ENCODE assay signal across 9 mouse cellular contexts in genomic region chr2:103667962-103668815, GRCm38 (mm10).
A peak's percentile ranks its signal among the peaks of the same experiment; 100 is the strongest.
DNase-seq lines count a peak whose midpoint lies in the region; ATAC-seq lines count a peak whose summit lies in the region.
"Had no signal": no experiment of that assay in that cellular context is flagged by ENCODE, and none has a peak within 500 bp of the region (broad histone marks: within the 10 kb centered on the region; RNA-seq: fewer than 3 reads in every experiment).

No protein-coding gene starts in this region.

- no peak overlapping the region for H3K4me3 ChIP-seq in midbrain, embryonic 14.5 days (replicated peaks; ENCODE audit: low read depth, low read length)
- H3K4me3 ChIP-seq in midbrain, embryonic 11.5 days (ENCODE audit: low read depth, low read length): no peak overlapping the region
- H3K4me3 ChIP-seq in heart, embryonic 10.5 days: no peak overlapping the region
- no peak overlapping the region for H3K4me3 ChIP-seq in kidney, embryonic 16.5 days (ENCODE audit: low read length)
- no peak overlapping the region for H3K4me3 ChIP-seq in liver, embryonic 16.5 days (ENCODE audit: low read depth, low read length)
- H3K4me3 ChIP-seq: liver, embryonic 13.5 days had no signal

- peak; percentile 25; the same call in 1 of the 2 replicates for ATAC-seq in midbrain, embryonic 14.5 days (ENCODE audit: low FRiP score, low TSS enrichment)
- ATAC-seq in midbrain, embryonic 11.5 days (ENCODE audit: low FRiP score): no peak
- peak; percentile 70 for ATAC-seq in kidney, embryonic 16.5 days (ENCODE audit: low FRiP score, low TSS enrichment)
- peak; percentile 9; the same call in 1 of the 2 replicates for ATAC-seq in liver, embryonic 16.5 days (ENCODE audit: low read depth)

- H3K4me2 ChIP-seq in midbrain, embryonic 14.5 days (ENCODE audit: low read length): no peak overlapping the region
- no peak overlapping the region for H3K4me2 ChIP-seq in midbrain, embryonic 11.5 days
- H3K4me2 ChIP-seq in kidney, embryonic 16.5 days (replicated peaks; ENCODE audit: low read depth, low read length): no peak overlapping the region
- no peak overlapping the region for H3K4me2 ChIP-seq in liver, embryonic 16.5 days (ENCODE audit: low read depth, low read length)
- H3K4me2 ChIP-seq: liver, embryonic 13.5 days had no signal

- H3K4me1 ChIP-seq in midbrain, embryonic 14.5 days (ENCODE audit: control insufficient read depth, insufficient read depth, low read length): peaks cover 8% of the 10 kb centered on the region; the same call in 1 of the 2 replicates
- peaks cover 6% of the 10 kb centered on the region for H3K4me1 ChIP-seq in midbrain, embryonic 11.5 days (ENCODE audit: control insufficient read depth, insufficient read depth, low read length)
- H3K4me1 ChIP-seq in heart, embryonic 10.5 days: peaks cover 64% of the 10 kb centered on the region
- peaks cover 15% of the 10 kb centered on the region for H3K4me1 ChIP-seq in kidney, embryonic 16.5 days (ENCODE audit: insufficient read depth, low read length)
- no peaks in the 10 kb centered on the region for H3K4me1 ChIP-seq in liver, embryonic 16.5 days (ENCODE audit: control insufficient read depth, low read depth, low read length)
- H3K4me1 ChIP-seq: liver, embryonic 13.5 days had no signal

- no peaks in the 10 kb centered on the region for H3K36me3 ChIP-seq in midbrain, embryonic 14.5 days (ENCODE audit: control insufficient read depth, insufficient read depth, low read length)
- H3K36me3 ChIP-seq in midbrain, embryonic 11.5 days (ENCODE audit: control insufficient read depth, insufficient read depth, low read length): no peaks in the 10 kb centered on the region
- no peaks in the 10 kb centered on the region for H3K36me3 ChIP-seq in heart, embryonic 10.5 days
- H3K36me3 ChIP-seq in kidney, embryonic 16.5 days (ENCODE audit: insufficient read depth, low read length): no peaks in the 10 kb centered on the region
- no peaks in the 10 kb centered on the region for H3K36me3 ChIP-seq in liver, embryonic 16.5 days (ENCODE audit: control insufficient read depth, insufficient read depth)
- H3K36me3 ChIP-seq: liver, embryonic 13.5 days had no signal

- no peaks in the 10 kb centered on the region for H3K27me3 ChIP-seq in midbrain, embryonic 14.5 days (ENCODE audit: control insufficient read depth, insufficient read depth, low read length)
- no peaks in the 10 kb centered on the region for H3K27me3 ChIP-seq in midbrain, embryonic 11.5 days (ENCODE audit: control insufficient read depth, insufficient read depth, low read length)
- no peaks in the 10 kb centered on the region for H3K27me3 ChIP-seq in heart, embryonic 10.5 days (ENCODE audit: insufficient read depth, poor library complexity, severe bottlenecking)
- H3K27me3 ChIP-seq in kidney, embryonic 16.5 days (ENCODE audit: insufficient read depth, low read length): no peaks in the 10 kb centered on the region
- no peaks in the 10 kb centered on the region for H3K27me3 ChIP-seq in liver, embryonic 16.5 days (ENCODE audit: control insufficient read depth, insufficient read depth, low read depth, low read length)
- H3K27me3 ChIP-seq: liver, embryonic 13.5 days had no signal

- peak; percentile 63 for DNase-seq in midbrain, embryonic 14.5 days
- no peak for DNase-seq in midbrain, embryonic 11.5 days (ENCODE audit: low spot score, missing footprints)
- peak; percentile 78 for DNase-seq in adrenal gland, postnatal 14 days
- DNase-seq in heart, embryonic 10.5 days (ENCODE audit: low spot score): peak; percentile 88
- DNase-seq in right cerebral cortex, postnatal 4 days: peak; percentile 35
- no peak for DNase-seq in spleen, adult 18-20 months
- DNase-seq: liver, embryonic 13.5 days had no signal

- no peaks in the 10 kb centered on the region for H3K9me3 ChIP-seq in midbrain, embryonic 14.5 days (ENCODE audit: control insufficient read depth, low read length)
- H3K9me3 ChIP-seq in midbrain, embryonic 11.5 days (ENCODE audit: control insufficient read depth, low read length): no peaks in the 10 kb centered on the region
- no peaks in the 10 kb centered on the region for H3K9me3 ChIP-seq in heart, embryonic 10.5 days
- H3K9me3 ChIP-seq in kidney, embryonic 16.5 days (ENCODE audit: low read length): no peaks in the 10 kb centered on the region
- no peaks in the 10 kb centered on the region for H3K9me3 ChIP-seq in liver, embryonic 16.5 days (replicated peaks; ENCODE audit: control insufficient read depth, low read length)
- H3K9me3 ChIP-seq: liver, embryonic 13.5 days had no signal

- no peak overlapping the region for H3K27ac ChIP-seq in midbrain, embryonic 14.5 days (replicated peaks; ENCODE audit: low read depth, low read length)
- no peak overlapping the region for H3K27ac ChIP-seq in midbrain, embryonic 11.5 days (ENCODE audit: low read depth, low read length)
- H3K27ac ChIP-seq in heart, embryonic 10.5 days: peak overlapping the region; percentile 67; the same call in 1 of the 2 replicates
- H3K27ac ChIP-seq in kidney, embryonic 16.5 days (ENCODE audit: low read length): no peak overlapping the region
- H3K27ac ChIP-seq in liver, embryonic 16.5 days (ENCODE audit: low read length): no peak overlapping the region
- H3K27ac ChIP-seq: liver, embryonic 13.5 days had no signal

- 62% methylated on average over 8 of the region's 8 CpGs for WGBS in midbrain, embryonic 14.5 days
- WGBS in midbrain, embryonic 11.5 days: 84% methylated on average over 8 of the region's 8 CpGs
- WGBS in heart, embryonic 10.5 days: 66% methylated on average over 8 of the region's 8 CpGs
- 51% methylated on average over 8 of the region's 8 CpGs for WGBS in kidney, embryonic 16.5 days
- 57% methylated on average over 8 of the region's 8 CpGs for WGBS in liver, embryonic 16.5 days (ENCODE audit: insufficient replicate concordance)

- no peak overlapping the region for H3K9ac ChIP-seq in midbrain, embryonic 14.5 days (replicated peaks; ENCODE audit: low read length)
- H3K9ac ChIP-seq in midbrain, embryonic 11.5 days (ENCODE audit: low read length): no peak overlapping the region
- no peak overlapping the region for H3K9ac ChIP-seq in kidney, embryonic 16.5 days (replicated peaks; ENCODE audit: low read length)
- no peak overlapping the region for H3K9ac ChIP-seq in liver, embryonic 16.5 days (ENCODE audit: low read depth, low read length)
- H3K9ac ChIP-seq: liver, embryonic 13.5 days had no signal

Comparison
In these comparisons a context has a peak if more than half of its experiments do, and no peak if none do; other contexts are left out.
1. DNase-seq: peak in midbrain, embryonic 14.5 days (single experiment), adrenal gland, postnatal 14 days (single experiment), heart, embryonic 10.5 days (single experiment) and right cerebral cortex, postnatal 4 days (single experiment); none in midbrain, embryonic 11.5 days (single experiment) and spleen, adult 18-20 months (0 of 2).